Mouse (Mus musculus) lung, postnatal 4 days (tissue): ENCODE results near the gene Lrrc31.
A peak's percentile ranks its signal among the peaks of the same experiment; 100 is the strongest.

ENCODE experiments used
- DNase-seq, 2 experiments: peaks; one replicate each; pipeline ENCODE4 v3.0.0; 2021

Lrrc31 gene

DNA sequence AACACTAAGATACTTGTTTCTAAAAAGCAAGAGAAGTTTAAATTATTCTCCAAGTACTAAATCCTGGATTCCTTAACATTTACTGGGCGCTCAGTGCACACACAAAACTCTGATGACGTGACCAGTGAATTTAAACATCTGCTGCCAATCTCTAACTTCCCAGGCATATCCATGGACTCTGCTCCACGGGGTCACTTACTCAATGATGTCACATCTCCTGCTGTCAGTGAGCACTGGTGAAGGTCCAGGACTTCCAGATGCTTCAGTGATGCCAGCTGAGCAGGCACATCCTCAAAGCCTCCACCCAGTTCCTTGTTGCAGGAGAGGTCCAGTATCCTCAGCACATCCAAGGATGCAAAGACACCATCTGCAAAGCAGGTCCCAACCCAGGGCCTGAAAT is 12.4 kb downstream of the Lrrc31 start:
- peak; percentile 13 to 57 for DNase-seq

- no peak for DNase-seq
Observed at GRCm38 (mm10) chr3:30683190-30683589, 16.5 kb downstream of the Lrrc31 start.

DNA sequence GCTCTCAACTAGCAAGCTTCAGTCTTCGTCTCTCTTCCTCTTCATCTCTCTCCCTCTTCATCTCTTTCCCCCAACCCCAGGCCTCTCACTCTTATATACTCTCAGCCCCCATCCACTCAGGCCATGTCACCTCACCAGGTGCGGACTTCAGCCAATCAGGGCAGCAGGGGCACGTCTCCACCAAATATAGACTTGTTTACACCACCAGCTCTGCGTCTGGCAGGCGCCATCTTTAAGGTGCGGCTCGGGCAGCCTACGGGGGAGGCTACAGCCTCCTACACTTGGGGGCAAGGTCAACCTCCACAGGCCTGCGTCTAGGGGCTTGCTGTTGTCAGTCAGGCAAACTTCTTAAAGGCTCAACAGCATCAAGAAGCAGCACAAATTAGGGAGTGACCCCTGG is 41.2 kb downstream of the Lrrc31 start:
- DNase-seq = no peak

GRCm38 (mm10) chr3:30655937-30656336 is 43.7 kb downstream of the Lrrc31 start:
- no peak for DNase-seq

GRCm38 (mm10) chr3:30650062-30650841 is 49.4 kb downstream of the Lrrc31 start:
- peak; percentile 9 to 29 for DNase-seq

DNA sequence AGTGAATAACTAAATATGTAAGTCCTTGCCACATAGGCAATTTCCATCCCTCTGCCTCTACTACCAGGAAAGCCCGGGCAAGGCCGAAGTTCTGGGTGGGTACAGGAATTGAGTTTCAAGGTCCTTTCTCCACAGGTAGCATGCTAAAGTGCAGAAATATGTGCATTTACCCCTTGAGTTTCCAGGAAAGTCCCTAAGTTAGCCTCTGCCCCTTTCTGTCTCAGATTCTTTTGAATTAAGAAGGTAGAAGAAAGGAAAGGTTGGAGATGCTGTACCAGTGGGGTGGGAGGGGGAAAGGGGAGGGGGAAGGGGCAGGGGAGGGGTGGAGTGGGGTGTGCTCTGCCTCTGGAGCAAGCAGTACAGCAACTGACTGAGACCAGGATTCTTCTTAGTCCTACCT is 51.2 kb downstream of the Lrrc31 start:
- DNase-seq = no peak

DNA sequence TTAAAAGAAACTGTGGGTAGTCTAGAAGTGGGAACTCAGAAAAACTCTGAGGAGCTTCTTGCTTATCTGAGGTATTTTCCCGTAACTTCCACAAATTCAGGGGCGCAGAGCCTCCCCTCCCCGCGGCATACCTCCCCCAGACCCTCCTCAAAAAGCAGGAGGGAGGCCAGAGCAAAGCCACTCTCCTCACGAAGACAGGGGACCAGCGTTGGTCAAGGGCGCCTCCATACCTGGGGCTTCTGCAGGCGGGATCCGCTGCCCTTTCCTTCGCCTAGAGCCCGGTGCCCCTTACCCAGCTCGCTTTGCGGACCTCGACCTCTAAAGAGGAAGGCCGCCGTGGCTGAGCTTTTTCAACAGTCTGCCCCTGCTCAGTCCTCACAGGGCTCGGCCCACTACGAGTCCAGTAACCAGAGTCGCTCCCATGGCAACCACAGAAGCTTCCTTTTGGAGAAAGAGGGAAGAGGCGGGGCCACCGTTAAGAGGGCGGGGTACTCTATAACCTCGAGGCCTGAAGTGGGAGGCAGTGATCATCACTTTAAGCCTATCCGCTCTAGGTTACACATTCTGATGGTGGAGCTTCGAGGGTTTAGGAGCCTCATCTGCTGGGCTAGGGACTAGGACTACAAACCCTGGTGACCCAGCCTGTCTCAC is 52.1 kb downstream of the Lrrc31 start, which contains the start of gene Lrrc34:
Gene Lrrc34 (minus strand): TSS at position 430 of the 651 bp plus-strand sequence.
- DNase-seq = peak; percentile 60 to 72

DNA sequence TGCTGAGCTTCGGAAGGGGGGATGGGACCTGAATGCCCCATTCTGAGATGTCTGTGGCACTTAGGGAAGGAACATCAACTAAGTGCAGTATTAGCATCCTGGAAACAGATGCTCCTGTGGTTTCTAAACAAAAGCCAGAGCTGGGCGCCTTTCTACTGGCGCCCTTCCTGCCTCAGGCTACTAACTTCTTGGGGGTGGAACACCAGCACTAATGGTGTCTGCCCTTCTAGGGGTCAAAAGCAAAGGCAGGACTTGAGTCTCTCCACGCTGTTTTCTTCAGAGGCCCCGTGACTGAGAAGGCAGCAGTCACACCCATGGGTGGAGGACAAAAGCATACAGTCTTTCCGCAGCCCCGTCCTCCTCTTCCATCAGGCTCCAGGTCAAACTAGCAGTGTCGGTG is 52.9 kb downstream of the Lrrc31 start:
- no peak for DNase-seq

GRCm38 (mm10) chr3:30644207-30644606 is 55.4 kb downstream of the Lrrc31 start, which contains the start of gene Lrriq4:
Gene Lrriq4, plus strand, starts transcription at chr3:30644507.
- DNase-seq = no peak

DNA sequence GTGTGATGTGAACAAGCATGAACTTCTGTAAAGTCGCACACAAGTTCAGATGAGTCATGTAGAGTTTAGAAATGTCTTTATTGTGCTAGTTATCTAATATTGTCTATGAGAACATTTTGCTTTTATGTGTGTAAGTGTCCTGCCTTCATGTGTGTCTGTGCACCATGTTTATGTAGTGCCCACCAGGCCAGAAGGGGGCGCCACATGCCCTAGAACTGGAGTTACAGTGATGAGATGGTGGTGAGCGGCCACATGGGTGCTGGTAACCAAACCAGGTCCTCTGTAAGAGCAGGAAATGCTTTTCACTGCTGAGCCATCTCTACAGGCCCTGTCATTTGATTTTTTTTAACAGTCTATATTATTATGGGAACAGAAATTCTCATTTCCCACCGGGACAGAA is 64.0 kb downstream of the Lrrc31 start:
- DNase-seq = no peak

DNA sequence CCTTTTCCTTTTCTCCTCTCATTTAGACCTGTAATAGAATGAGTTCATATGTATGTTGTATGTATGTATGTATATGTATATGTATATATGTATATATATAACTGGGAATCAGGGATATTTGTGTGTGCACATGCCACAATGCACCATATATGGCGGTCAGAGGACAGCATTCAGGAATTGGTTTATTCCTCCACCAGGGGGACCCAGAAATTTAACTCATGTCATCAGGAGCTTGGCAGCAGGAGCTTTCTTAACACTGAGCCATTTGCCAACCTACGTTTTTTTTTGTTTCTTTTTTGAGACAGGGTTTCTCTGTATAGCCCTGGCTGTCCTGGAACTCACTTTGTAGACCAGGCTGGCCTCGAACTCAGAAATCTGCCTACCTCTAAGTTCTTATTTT is 66.0 kb downstream of the Lrrc31 start:
- no peak for DNase-seq
